ENCODE assay signal across 27 mouse cellular contexts in the genomic region with DNA sequence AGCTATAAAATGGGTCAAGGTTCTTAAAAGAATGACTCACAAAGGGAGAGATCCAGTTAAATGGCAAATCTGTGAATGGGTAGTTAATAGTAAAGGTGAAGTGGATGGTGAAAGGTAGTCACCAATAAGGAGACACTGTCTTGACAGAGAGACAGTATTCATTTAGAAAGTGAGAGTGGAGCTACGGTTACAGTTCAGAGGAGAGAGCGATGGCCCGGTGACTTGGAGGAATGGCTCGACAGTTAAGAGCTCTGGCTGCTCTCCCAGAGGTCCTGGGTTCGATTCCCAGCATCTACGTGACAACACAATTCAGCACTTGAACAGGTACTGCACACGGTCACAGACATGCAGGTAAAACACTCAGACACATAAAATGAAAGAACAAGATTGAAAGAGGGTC. TPM values are rescaled to one million over a fixed set of nuclear protein-coding genes. Genes with fewer than 3 reads are reported as not detected.
DNase-seq lines count a peak whose midpoint lies in the region; ATAC-seq and TF ChIP-seq lines count a peak whose summit lies in the region.
"Had no signal": no experiment of that assay in that cellular context is flagged by ENCODE, and none has a peak within 500 bp of the region (broad histone marks: within the 10 kb centered on the region; RNA-seq: fewer than 3 reads in every experiment).

No protein-coding gene starts in this region.

- no peaks in the 10 kb centered on the region for H3K27me3 ChIP-seq in spleen, adult 2 months (ENCODE audit: control insufficient read depth, insufficient read depth, low read length)
- no peaks in the 10 kb centered on the region for H3K27me3 ChIP-seq in heart, embryonic 12.5 days (replicated peaks)
- H3K27me3 ChIP-seq: forebrain, embryonic 13.5 days; heart, embryonic 13.5 days had no signal

- H3K9ac ChIP-seq in heart, embryonic 12.5 days, result no peak overlapping the region
- H3K9ac ChIP-seq: forebrain, embryonic 13.5 days; forebrain, postnatal 0 days; heart, embryonic 13.5 days; hindbrain, embryonic 14.5 days had no signal

- no peak overlapping the region for H3K4me2 ChIP-seq in heart, embryonic 12.5 days
- H3K4me2 ChIP-seq: forebrain, embryonic 13.5 days; heart, embryonic 13.5 days; hindbrain, embryonic 14.5 days had no signal

- peaks cover 30% of the 10 kb centered on the region for H3K4me1 ChIP-seq in spleen, adult 2 months (ENCODE audit: control insufficient read depth, insufficient read depth, insufficient read length)
- peaks cover 4% of the 10 kb centered on the region; the same call in 1 of the 2 replicates for H3K4me1 ChIP-seq in heart, embryonic 12.5 days (replicated peaks)
- H3K4me1 ChIP-seq: forebrain, embryonic 13.5 days had no signal

- no peaks in the 10 kb centered on the region for H3K36me3 ChIP-seq in spleen, adult 2 months (ENCODE audit: control insufficient read depth, insufficient read depth, low read length)
- no peaks in the 10 kb centered on the region for H3K36me3 ChIP-seq in heart, embryonic 12.5 days
- H3K36me3 ChIP-seq: forebrain, embryonic 10.5 days; G1E; heart, embryonic 13.5 days had no signal

- 42% methylated on average over 7 of the region's 7 CpGs for WGBS in spleen, adult 2 months
- 88% methylated on average over 7 of the region's 7 CpGs for WGBS in heart, embryonic 12.5 days

- no peaks in the 10 kb centered on the region for H3K9me3 ChIP-seq in heart, embryonic 12.5 days (replicated peaks)
- H3K9me3 ChIP-seq: forebrain, embryonic 10.5 days; forebrain, embryonic 13.5 days; G1E; heart, embryonic 13.5 days had no signal

- no peak for ATAC-seq in heart, embryonic 12.5 days (ENCODE audit: insufficient number of reproducible peaks, low FRiP score)
- ATAC-seq: forebrain, embryonic 13.5 days; forebrain, postnatal 0 days; hindbrain, postnatal 0 days; Patski had no signal

- no peak for DNase-seq in spleen, adult 2 months (ENCODE audit: low read depth in 1 of 2, low spot score in 2 of 2)
- no peak for DNase-seq in spleen, postnatal 14 days (ENCODE audit: low spot score in 2 of 2)
- DNase-seq in A20 (ENCODE audit: low read depth, low spot score), result peak; percentile 80
- peak; percentile 51 for DNase-seq in CD4-positive helper T cell, adult 2 months (ENCODE audit: low read depth, low spot score)
- peak; percentile 35 for DNase-seq in naive thymus-derived CD4-positive, alpha-beta T cell, adult 2 months (ENCODE audit: low read depth)
- DNase-seq in lung, postnatal 4 days, result no peak
- DNase-seq: adrenal gland, postnatal 10 days; adrenal gland, postnatal 36 days; cerebellum, adult 18-20 months; cerebellum, adult 9-10 months; cerebellum, postnatal 14 days; forebrain, postnatal 0 days; gastrocnemius, adult 2 months; gastrocnemius, postnatal 14 days; heart, adult 18-20 months; heart, postnatal 14 days; heart, postnatal 4 days had no signal

- peak overlapping the region; percentile 68 for H3K27ac ChIP-seq in spleen, adult 2 months (ENCODE audit: insufficient read depth, low read length)
- H3K27ac ChIP-seq in heart, embryonic 12.5 days (ENCODE audit: poor library complexity, severe bottlenecking), result no peak overlapping the region
- H3K27ac ChIP-seq: forebrain, embryonic 10.5 days; forebrain, embryonic 13.5 days; gastrocnemius, adult 2 months; heart, embryonic 13.5 days; hindbrain, embryonic 14.5 days; hindbrain, postnatal 0 days had no signal

- no peak for TF ChIP-seq POLR2A in spleen, adult 2 months (IDR thresholded peaks at IDR 0.05; ENCODE audit: low read depth, low read length)

- no peak overlapping the region for H3K4me3 ChIP-seq in spleen, adult 2 months (ENCODE audit: extremely low read depth, insufficient read depth, insufficient read length)
- H3K4me3 ChIP-seq in heart, embryonic 12.5 days, result no peak overlapping the region
- H3K4me3 ChIP-seq: forebrain, embryonic 10.5 days; forebrain, embryonic 13.5 days; gastrocnemius, adult 2 months; heart, embryonic 13.5 days had no signal

- no peak for TF ChIP-seq CTCF in spleen, adult 2 months (IDR thresholded peaks at IDR 0.05; ENCODE audit: extremely low read depth, insufficient read depth, insufficient read length, insufficient replicate concordance)

RNA-seq across cellular contexts. Expression of gene Cd2, which starts 2.3 kb away (rescaled TPM):
- polyA plus RNA-seq in spleen, adult 2 months (2012; rRNA removed), result 38.2 and 50.2 TPM in 2 replicates
- not detected in 2 replicates for polyA plus RNA-seq in heart, embryonic 12.5 days (2016; fragmentation: Nextera tagmentation; extraction: Ambion mirVana)
- polyA plus RNA-seq: embryonic facial prominence, embryonic 11.5 days; embryonic facial prominence, embryonic 14.5 days; forebrain, embryonic 10.5 days; forebrain, embryonic 13.5 days; G1E; heart, embryonic 13.5 days; hindbrain, embryonic 14.5 days; hindbrain, postnatal 0 days; Patski had no signal

Comparison
In these comparisons a context has a peak if more than half of its experiments do, and no peak if none do; other contexts are left out.
1. DNase-seq: peak in A20 (single experiment), CD4-positive helper T cell, adult 2 months (single experiment) and naive thymus-derived CD4-positive, alpha-beta T cell, adult 2 months (single experiment); none in spleen, adult 2 months (0 of 2), spleen, postnatal 14 days (0 of 2) and lung, postnatal 4 days (0 of 2).
2. RNA of gene Cd2, which starts 2.3 kb away (polyA plus RNA-seq): 38.2 to 50.2 TPM in spleen, adult 2 months; not detected in heart, embryonic 12.5 days; every median in the first group is over 10 times any median in the second.